Comparison of ENCODE assay signal across 28 mouse cellular contexts in genomic region chr3:59022251-59022650, GRCm38 (mm10). TPM values are rescaled to one million over a fixed set of nuclear protein-coding genes. Genes with fewer than 3 reads are reported as not detected.
"Had no signal": no experiment of that assay in that cellular context is flagged by ENCODE, and none has a peak within 500 bp of the region (broad histone marks: within the 10 kb centered on the region; RNA-seq: fewer than 3 reads in every experiment).

No protein-coding gene starts in this region.

- ATAC-seq: forebrain, embryonic 14.5 days; forebrain, embryonic 15.5 days; forebrain, embryonic 16.5 days; forebrain, postnatal 0 days had no signal

- DNase-seq: cerebellum, adult 18-20 months; cerebellum, adult 2 months; cerebellum, adult 8-10 months; cerebellum, adult 9-10 months; cerebellum, adult 9-11 months; cerebellum, postnatal 10 days; cerebellum, postnatal 14 days; cerebellum, postnatal 25 days; cerebellum, postnatal 36 days; embryo, embryonic 11 days; forebrain, postnatal 0 days; gastrocnemius, adult 2 months; gastrocnemius, postnatal 10 days; gastrocnemius, postnatal 14 days; gastrocnemius, postnatal 25 days; gastrocnemius, postnatal 36 days; heart, adult 18-20 months had no signal

- H3K9me3 ChIP-seq: embryonic facial prominence, embryonic 10.5 days; embryonic facial prominence, embryonic 12.5 days; embryonic facial prominence, embryonic 13.5 days; embryonic facial prominence, embryonic 15.5 days; forebrain, embryonic 10.5 days; forebrain, embryonic 12.5 days; forebrain, embryonic 13.5 days; forebrain, embryonic 15.5 days had no signal

- H3K36me3 ChIP-seq: embryonic facial prominence, embryonic 10.5 days; embryonic facial prominence, embryonic 12.5 days; embryonic facial prominence, embryonic 13.5 days; embryonic facial prominence, embryonic 15.5 days; forebrain, embryonic 10.5 days; forebrain, embryonic 12.5 days; forebrain, embryonic 15.5 days had no signal

- H3K4me3 ChIP-seq: embryonic facial prominence, embryonic 10.5 days; embryonic facial prominence, embryonic 12.5 days; embryonic facial prominence, embryonic 13.5 days; embryonic facial prominence, embryonic 15.5 days; erythroblast, embryonic 14.5 days; forebrain, embryonic 10.5 days; forebrain, embryonic 12.5 days; forebrain, embryonic 13.5 days; forebrain, embryonic 15.5 days; gastrocnemius, adult 2 months had no signal

- H3K4me1 ChIP-seq: embryonic facial prominence, embryonic 15.5 days had no signal

- H3K9ac ChIP-seq: embryonic facial prominence, embryonic 12.5 days; embryonic facial prominence, embryonic 13.5 days; embryonic facial prominence, embryonic 15.5 days; forebrain, embryonic 12.5 days; forebrain, embryonic 13.5 days; forebrain, embryonic 15.5 days; forebrain, postnatal 0 days had no signal

- H3K4me2 ChIP-seq: embryonic facial prominence, embryonic 12.5 days; embryonic facial prominence, embryonic 13.5 days; embryonic facial prominence, embryonic 15.5 days; forebrain, embryonic 12.5 days; forebrain, embryonic 13.5 days; forebrain, embryonic 15.5 days had no signal

- H3K27me3 ChIP-seq: embryonic facial prominence, embryonic 12.5 days; embryonic facial prominence, embryonic 13.5 days; embryonic facial prominence, embryonic 15.5 days; forebrain, embryonic 12.5 days; forebrain, embryonic 13.5 days; forebrain, embryonic 15.5 days had no signal

- H3K27ac ChIP-seq: embryonic facial prominence, embryonic 10.5 days; embryonic facial prominence, embryonic 12.5 days; embryonic facial prominence, embryonic 13.5 days; embryonic facial prominence, embryonic 15.5 days; forebrain, embryonic 10.5 days; forebrain, embryonic 12.5 days; forebrain, embryonic 13.5 days; forebrain, embryonic 15.5 days; gastrocnemius, adult 2 months had no signal

RNA-seq across cellular contexts. Expression of gene Med12l, which starts 16.6 kb away (rescaled TPM):
- polyA plus RNA-seq: erythroblast, embryonic 14.5 days had no signal
